Mouse (Mus musculus) spleen, postnatal 10 days (tissue): ENCODE measurements around the gene C2cd4c.

Experiments used
- DNase-seq, 2 experiments: peaks; one replicate each; pipeline ENCODE4 v3.0.0; 2021 to 2022; ENCODE audit warnings: low spot score in 2 of 2

C2cd4c gene

GRCm38 (mm10) chr10:79612192-79613135 lies 1.4 kb downstream of the C2cd4c start:
- no peak for DNase-seq

GRCm38 (mm10) chr10:79611296-79611695 lies 2.5 kb downstream of the C2cd4c start:
- DNase-seq = no peak

- DNase-seq = no peak
Observed at GRCm38 (mm10) chr10:79609276-79609675, 4.5 kb downstream of the C2cd4c start.

GRCm38 (mm10) chr10:79607892-79608291 lies 5.9 kb downstream of the C2cd4c start:
- no peak for DNase-seq

- DNase-seq = no peak
Observed at GRCm38 (mm10) chr10:79606537-79606936, 7.3 kb downstream of the C2cd4c start.

GRCm38 (mm10) chr10:79597936-79598230 lies 15.9 kb downstream of the C2cd4c start:
- DNase-seq = no peak

GRCm38 (mm10) chr10:79597051-79597935 lies 16.5 kb downstream of the C2cd4c start:
- no peak for DNase-seq

- DNase-seq = no peak
Observed at GRCm38 (mm10) chr10:79595590-79595929, 18.3 kb downstream of the C2cd4c start.

GRCm38 (mm10) chr10:79594872-79595589 lies 18.8 kb downstream of the C2cd4c start:
- DNase-seq = peak in 1 of 2 experiments; percentile 39

- no peak for DNase-seq
Observed at GRCm38 (mm10) chr10:79594111-79594510, 19.7 kb downstream of the C2cd4c start.

- no peak for DNase-seq
Observed at GRCm38 (mm10) chr10:79590702-79591101, 23.1 kb downstream of the C2cd4c start.

- DNase-seq = no peak
Observed at GRCm38 (mm10) chr10:79587752-79588126, 26.1 kb downstream of the C2cd4c start.

GRCm38 (mm10) chr10:79587061-79587751 lies 26.6 kb downstream of the C2cd4c start, which contains the start of gene Theg:
TSS of gene Theg (minus strand) at chr10:79587331.
- no peak for DNase-seq

GRCm38 (mm10) chr10:79586243-79586642 lies 27.6 kb downstream of the C2cd4c start:
- no peak for DNase-seq

- no peak for DNase-seq
Observed at GRCm38 (mm10) chr10:79585723-79586122, 28.1 kb downstream of the C2cd4c start.

- DNase-seq = no peak
Observed at GRCm38 (mm10) chr10:79585136-79585535, 28.7 kb downstream of the C2cd4c start.

- DNase-seq = peak in 1 of 2 experiments; percentile 46
Observed at GRCm38 (mm10) chr10:79584426-79584825, 29.4 kb downstream of the C2cd4c start.

- no peak for DNase-seq
Observed at GRCm38 (mm10) chr10:79584021-79584420, 29.8 kb downstream of the C2cd4c start.

GRCm38 (mm10) chr10:79581501-79581900 lies 32.3 kb downstream of the C2cd4c start:
- DNase-seq = no peak

- peak; percentile 45 to 78 for DNase-seq
Observed at GRCm38 (mm10) chr10:79580811-79581210, 33.0 kb downstream of the C2cd4c start.

GRCm38 (mm10) chr10:79580356-79580755 lies 33.5 kb downstream of the C2cd4c start:
- DNase-seq = no peak
